Mouse (Mus musculus) lung, embryonic 16.5 days (tissue): Measurements from ENCODE around the gene Exosc10. TPM values are rescaled to one million over a fixed set of nuclear protein-coding genes. Genes with fewer than 3 reads are reported as not detected.
A peak's percentile ranks its signal among the peaks of the same experiment; 100 is the strongest.

Experiments used
- ATAC-seq: fragments of 200-750 bp; cut with Nextera tagmentation; 2 replicates; pipeline ENCODE4 v1.8.0; 2017; ENCODE audit warnings: low read depth, mild to moderate bottlenecking, moderate library complexity
- H3K27ac ChIP-seq: fragments of 300-500 bp; sonication (generic); 2 replicates; pipeline ENCODE4 v1.5.1; 2014; ENCODE audit warnings: mild to moderate bottlenecking, control low read depth, low read length
- H3K27me3 ChIP-seq: fragments of 300-500 bp; sonication (generic); 2 replicates; pipeline ENCODE4 v1.6.1; 2014; ENCODE audit warnings: low read depth, low read length, mixed read lengths; ENCODE audit not compliant: control insufficient read depth, insufficient read depth
- H3K36me3 ChIP-seq: fragments of 300-500 bp; sonication (generic); 2 replicates; pipeline ENCODE4 v1.6.1; 2014; ENCODE audit warnings: low read length; ENCODE audit not compliant: control insufficient read depth, insufficient read depth
- H3K4me1 ChIP-seq: fragments of 300-500 bp; sonication (generic); replicated peaks from 2 replicates; pipeline ENCODE4 v1.6.1; 2014; ENCODE audit warnings: low read length, mixed read lengths; ENCODE audit not compliant: control insufficient read depth, insufficient read depth
- H3K4me2 ChIP-seq: fragments of 300-500 bp; sonication (generic); 2 replicates; pipeline ENCODE4 v1.6.1; 2014; ENCODE audit warnings: low read depth, low read length, control low read depth
- H3K4me3 ChIP-seq: fragments of 300-500 bp; sonication (generic); 2 replicates; pipeline ENCODE4 v1.5.1; 2014; ENCODE audit warnings: mild to moderate bottlenecking, low read length, control low read depth
- H3K9ac ChIP-seq: fragments of 300-500 bp; sonication (generic); 2 replicates; pipeline ENCODE4 v1.6.1; 2014; ENCODE audit warnings: low read length, control low read depth
- H3K9me3 ChIP-seq: fragments of 300-500 bp; sonication (generic); 2 replicates; pipeline ENCODE4 v1.6.1; 2016; ENCODE audit warnings: low read length; ENCODE audit not compliant: control insufficient read depth
- WGBS: fragments of 180-500 bp; shearing (Covaris S2); extraction: QIAGEN DNeasy Blood & Tissue Kit; methylation state at CpG from one replicate; pipeline ENCODE4 v1.1.7; 2014; 5-methylcytosine and 5-hydroxymethylcytosine counted together
- polyA plus RNA-seq: library from polyadenylated mRNA; unstranded; fragments of >200 nt; fragmentation: Nextera tagmentation; extraction: Ambion mirVana; gene quantifications from 2 replicates; pipeline ENCODE4 v1.2.1, GENCODE M21; 2015

Gene Exosc10
- polyA plus RNA-seq, 1 experiment from 2014 or later: 90.8 TPM

DNA sequence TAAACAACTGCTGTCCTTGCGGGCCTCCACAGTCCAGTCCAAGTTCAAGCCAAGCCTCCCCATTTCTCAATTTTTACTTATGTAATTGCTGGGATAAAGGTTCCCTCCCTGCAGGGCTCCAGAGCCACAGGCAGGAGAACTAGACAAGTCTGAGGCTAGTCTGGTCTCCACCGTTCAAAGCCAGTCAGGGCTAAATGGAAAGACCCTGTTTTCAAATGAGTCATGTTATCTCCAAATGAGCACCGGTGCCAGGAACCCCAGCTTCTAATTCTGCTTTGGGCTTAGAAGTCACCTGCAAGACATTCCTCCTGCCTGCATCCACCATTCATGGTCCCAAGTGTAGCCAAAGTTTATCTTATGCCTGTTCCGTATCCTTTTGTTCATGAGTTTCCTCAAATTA, 43.6 kb downstream of the Exosc10 start:
- WGBS: 70% methylated on average over 4 of the region's 4 CpGs

DNA sequence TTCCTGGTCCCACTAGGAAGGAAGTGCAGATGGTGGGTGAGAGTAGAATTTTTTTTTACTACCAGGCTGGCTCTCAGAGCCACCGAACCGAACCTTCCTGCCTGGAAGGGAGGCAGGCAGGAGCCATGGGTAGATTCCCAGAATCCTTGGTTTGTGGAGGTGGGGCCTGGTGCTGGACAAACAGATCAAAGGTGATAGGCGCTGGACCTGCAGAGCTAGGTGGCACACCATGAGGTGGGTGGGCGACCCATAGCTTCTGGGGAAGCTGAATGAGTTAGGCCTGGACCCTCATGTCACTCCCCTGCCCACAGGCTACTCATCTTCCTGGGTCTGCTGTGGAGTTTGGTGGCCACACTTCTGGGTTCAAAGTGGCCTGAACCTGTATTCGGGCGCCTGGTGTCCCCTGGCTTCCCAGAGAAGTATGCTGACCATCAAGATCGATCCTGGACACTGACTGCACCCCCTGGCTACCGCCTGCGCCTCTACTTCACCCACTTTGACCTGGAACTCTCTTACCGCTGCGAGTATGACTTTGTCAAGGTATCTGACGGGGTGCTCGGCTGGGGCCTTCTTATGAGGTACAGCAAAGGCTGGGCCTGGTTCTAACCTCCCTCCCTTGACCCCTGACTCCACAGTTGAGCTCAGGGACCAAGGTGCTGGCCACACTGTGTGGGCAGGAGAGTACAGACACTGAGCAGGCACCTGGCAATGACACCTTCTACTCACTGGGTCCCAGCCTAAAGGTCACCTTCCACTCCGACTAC, 44.3 kb downstream of the Exosc10 start, which contains the start of gene Masp2:
Masp2 (plus strand) TSS at position 198 of the 764 bp plus-strand sequence.
- Histone ChIP-seq H3K27me3 (no peaks in the 10 kb centered on the region), H3K4me1 (no peaks in the 10 kb centered on the region), H3K36me3 (peaks cover 6% of the 10 kb centered on the region; the same call in 1 of the 2 replicates), H3K9me3 (peaks cover 4% of the 10 kb centered on the region), H3K9ac (no peak within 1 kb of the TSS), H3K4me3 (no peak within 1 kb of the TSS), H3K27ac (no peak within 1 kb of the TSS), H3K4me2 (no peak within 1 kb of the TSS)
- no peak for ATAC-seq
- 84% methylated on average over 14 of the region's 14 CpGs for WGBS

More for the DNA sequence above, 43.6 kb downstream of the Exosc10 start:
- H3K4me3 ChIP-seq: no peak overlapping the region
- no peak for ATAC-seq
- H3K27me3 ChIP-seq: no peaks in the 10 kb centered on the region
- no peak overlapping the region for H3K9ac ChIP-seq
- H3K9me3 ChIP-seq: peaks cover 4% of the 10 kb centered on the region
- no peaks in the 10 kb centered on the region for H3K4me1 ChIP-seq
- H3K36me3 ChIP-seq: peaks cover 9% of the 10 kb centered on the region; the same call in 1 of the 2 replicates
- H3K27ac ChIP-seq: no peak overlapping the region
- no peak overlapping the region for H3K4me2 ChIP-seq

DNA sequence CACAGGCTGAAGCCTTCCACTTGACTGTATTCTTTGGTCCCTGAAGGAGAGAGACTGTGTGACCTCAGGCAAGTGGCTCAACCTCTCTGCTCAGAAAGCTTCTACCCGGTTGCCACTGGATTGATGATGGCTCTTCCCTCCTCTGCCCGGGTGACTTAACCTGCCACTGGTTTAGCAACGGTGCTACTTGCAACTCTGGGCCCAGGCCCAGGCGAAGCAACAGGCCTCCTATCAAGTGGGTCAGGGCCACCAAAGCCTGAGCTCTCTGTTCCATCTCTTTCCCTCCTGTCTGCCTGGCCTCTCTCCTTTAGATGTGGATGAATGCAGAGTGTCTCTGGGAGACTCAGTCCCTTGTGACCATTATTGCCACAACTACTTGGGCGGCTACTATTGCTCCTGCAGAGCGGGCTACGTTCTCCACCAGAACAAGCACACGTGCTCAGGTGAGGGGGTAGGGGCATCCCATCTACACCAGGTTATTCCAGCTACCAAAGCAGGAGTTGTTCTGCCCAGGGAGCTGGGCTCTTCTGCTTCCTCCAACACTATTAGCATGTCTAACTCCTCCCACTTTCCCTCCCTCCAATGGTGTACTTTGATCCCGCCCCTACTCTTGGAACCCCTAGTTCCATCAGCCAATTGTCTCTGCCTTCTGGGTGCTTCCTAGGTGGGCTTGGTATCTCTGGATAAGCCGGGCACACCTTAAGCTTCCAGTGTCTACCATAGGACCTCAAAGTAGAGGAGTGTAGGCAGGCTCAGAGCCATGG, 45.3 kb downstream of the Exosc10 start:
- ATAC-seq: no peak
- 64% methylated on average over 10 of the region's 10 CpGs for WGBS
- Histone ChIP-seq H3K4me2 (no peak overlapping the region), H3K9ac (no peak overlapping the region), H3K27me3 (no peaks in the 10 kb centered on the region), H3K9me3 (peaks cover 4% of the 10 kb centered on the region), H3K4me3 (no peak overlapping the region), H3K36me3 (peaks cover 5% of the 10 kb centered on the region; the same call in 1 of the 2 replicates), H3K27ac (no peak overlapping the region), H3K4me1 (0 out of 2 replicates have a peak, but pooled peaks cover under 1% of the 10 kb centered on the region)

DNA sequence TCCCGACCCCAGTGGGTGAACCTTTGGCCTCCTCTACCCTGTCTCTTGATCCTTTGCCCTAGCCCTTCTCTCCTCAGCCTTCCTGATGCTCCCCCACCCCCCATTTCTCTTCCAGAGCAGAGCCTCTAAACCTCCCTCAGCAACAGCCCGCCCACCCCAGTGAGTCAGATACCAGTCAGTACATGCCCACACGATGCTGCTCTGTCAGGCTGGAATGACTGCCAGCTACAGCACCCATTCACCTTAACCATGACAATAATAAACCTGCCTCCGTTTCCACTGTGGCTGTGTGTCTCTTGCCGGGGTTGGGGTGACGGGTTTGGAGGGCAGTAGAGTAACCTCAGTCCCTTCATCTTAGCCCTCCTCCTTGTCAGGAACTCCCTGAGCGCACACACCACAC, 45.9 kb downstream of the Exosc10 start:
- 66% methylated on average over 7 of the region's 7 CpGs for WGBS
- ATAC-seq: no peak

DNA sequence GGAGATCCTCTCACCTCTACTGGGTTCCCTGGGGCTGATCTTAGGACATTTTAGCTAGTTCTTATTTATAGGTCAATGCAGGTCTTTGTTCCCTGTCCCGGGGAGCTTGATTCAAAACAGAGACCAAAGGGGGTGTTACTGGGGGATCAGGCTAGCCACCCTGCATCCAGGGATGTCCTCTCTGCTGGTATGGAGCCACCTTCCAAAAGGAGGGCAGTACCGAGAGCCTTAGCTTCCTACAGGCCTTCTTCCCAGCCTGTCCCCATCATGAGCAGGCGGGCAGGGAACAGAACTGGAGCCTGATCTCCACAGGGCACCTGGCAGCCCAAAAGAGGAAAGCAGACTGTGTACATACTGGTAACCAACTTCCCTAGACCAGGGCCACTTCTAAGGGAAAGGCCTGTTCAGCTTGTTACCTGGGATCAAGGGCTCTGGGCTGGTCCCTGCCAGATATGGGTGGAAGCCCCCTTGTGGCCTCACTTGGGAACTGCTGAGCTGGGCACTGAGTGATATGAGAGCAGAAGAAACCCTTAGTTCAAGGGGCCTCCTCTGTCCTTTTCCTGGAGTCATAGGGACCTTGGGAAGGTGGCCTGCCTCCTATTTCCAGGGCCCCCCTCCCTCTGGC, 46.4 kb downstream of the Exosc10 start:
- H3K4me3 ChIP-seq: no peak overlapping the region
- H3K4me1 ChIP-seq: 0 out of 2 replicates have a peak, but pooled peaks cover 3% of the 10 kb centered on the region
- WGBS: 93% methylated on average over 3 of the region's 3 CpGs
- no peaks in the 10 kb centered on the region for H3K27me3 ChIP-seq
- H3K27ac ChIP-seq: no peak overlapping the region
- no peaks in the 10 kb centered on the region for H3K36me3 ChIP-seq
- ATAC-seq: peak; percentile 57; the same call in 1 of the 2 replicates
- H3K9ac ChIP-seq: no peak overlapping the region
- H3K9me3 ChIP-seq: no peaks in the 10 kb centered on the region
- H3K4me2 ChIP-seq: no peak overlapping the region

More for the DNA sequence above, 45.9 kb downstream of the Exosc10 start:
- Histone ChIP-seq H3K4me2 (no peak overlapping the region), H3K9ac (no peak overlapping the region), H3K27ac (no peak overlapping the region), H3K4me1 (0 out of 2 replicates have a peak, but pooled peaks cover 3% of the 10 kb centered on the region), H3K4me3 (no peak overlapping the region), H3K27me3 (no peaks in the 10 kb centered on the region), H3K36me3 (no peaks in the 10 kb centered on the region; the same call in 1 of the 2 replicates), H3K9me3 (no peaks in the 10 kb centered on the region; the same call in none of the 2 replicates)

DNA sequence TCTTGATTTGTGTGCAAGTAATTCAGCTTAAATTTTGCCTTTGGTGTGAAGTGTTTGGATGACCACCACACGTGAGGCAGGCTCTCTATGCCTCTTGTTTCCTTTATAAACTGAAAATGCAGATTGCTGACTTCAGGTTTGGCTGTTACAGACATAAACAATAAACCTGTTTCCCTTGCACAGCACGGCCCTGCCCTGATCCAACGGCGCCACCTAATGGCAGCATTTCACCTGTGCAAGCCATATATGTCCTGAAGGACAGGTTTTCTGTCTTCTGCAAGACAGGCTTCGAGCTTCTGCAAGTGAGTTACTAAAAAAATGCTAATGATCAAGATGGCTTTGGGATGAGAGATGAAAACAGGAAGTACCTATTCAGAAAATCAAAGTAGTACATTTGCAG, 49.5 kb downstream of the Exosc10 start:
- H3K4me2 ChIP-seq: no peak overlapping the region
- 0 out of 2 replicates have a peak, but pooled peaks have one; percentile 35 for ATAC-seq
- no peak overlapping the region for H3K9ac ChIP-seq
- no peak overlapping the region for H3K4me3 ChIP-seq
- H3K4me1 ChIP-seq: 0 out of 2 replicates have a peak, but pooled peaks cover 3% of the 10 kb centered on the region
- H3K27ac ChIP-seq: no peak overlapping the region
- H3K27me3 ChIP-seq: no peaks in the 10 kb centered on the region
- no peaks in the 10 kb centered on the region for H3K9me3 ChIP-seq
- WGBS: 21% methylated on average over 5 of the region's 5 CpGs
- peaks cover 3% of the 10 kb centered on the region; the same call in 1 of the 2 replicates for H3K36me3 ChIP-seq

DNA sequence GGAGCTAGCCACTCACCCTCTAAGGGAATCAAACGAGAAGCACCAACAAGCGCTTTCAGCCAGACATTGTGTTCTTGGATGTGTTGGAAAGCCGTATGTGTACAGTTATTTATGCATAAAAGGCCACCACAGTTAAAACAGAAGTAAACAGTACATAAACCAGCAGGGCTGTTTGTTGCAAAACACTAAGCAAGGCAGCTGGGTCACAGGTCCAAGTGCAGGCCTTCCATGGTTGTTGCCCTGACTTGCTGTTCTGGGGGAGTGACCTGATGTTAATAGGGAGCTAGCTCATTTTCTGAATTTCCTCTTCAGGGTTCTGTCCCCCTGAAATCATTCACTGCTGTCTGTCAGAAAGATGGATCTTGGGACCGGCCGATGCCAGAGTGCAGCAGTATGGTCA, 51.6 kb downstream of the Exosc10 start:
- Histone ChIP-seq H3K4me2 (no peak overlapping the region), H3K9ac (no peak overlapping the region), H3K27ac (no peak overlapping the region), H3K4me1 (0 out of 2 replicates have a peak, but pooled peaks cover 3% of the 10 kb centered on the region), H3K27me3 (no peaks in the 10 kb centered on the region), H3K36me3 (peaks cover 12% of the 10 kb centered on the region), H3K4me3 (no peak overlapping the region), H3K9me3 (no peaks in the 10 kb centered on the region)
- 69% methylated on average over 5 of the region's 5 CpGs for whole genome bisulfite sequencing
- no peak for ATAC-seq

DNA sequence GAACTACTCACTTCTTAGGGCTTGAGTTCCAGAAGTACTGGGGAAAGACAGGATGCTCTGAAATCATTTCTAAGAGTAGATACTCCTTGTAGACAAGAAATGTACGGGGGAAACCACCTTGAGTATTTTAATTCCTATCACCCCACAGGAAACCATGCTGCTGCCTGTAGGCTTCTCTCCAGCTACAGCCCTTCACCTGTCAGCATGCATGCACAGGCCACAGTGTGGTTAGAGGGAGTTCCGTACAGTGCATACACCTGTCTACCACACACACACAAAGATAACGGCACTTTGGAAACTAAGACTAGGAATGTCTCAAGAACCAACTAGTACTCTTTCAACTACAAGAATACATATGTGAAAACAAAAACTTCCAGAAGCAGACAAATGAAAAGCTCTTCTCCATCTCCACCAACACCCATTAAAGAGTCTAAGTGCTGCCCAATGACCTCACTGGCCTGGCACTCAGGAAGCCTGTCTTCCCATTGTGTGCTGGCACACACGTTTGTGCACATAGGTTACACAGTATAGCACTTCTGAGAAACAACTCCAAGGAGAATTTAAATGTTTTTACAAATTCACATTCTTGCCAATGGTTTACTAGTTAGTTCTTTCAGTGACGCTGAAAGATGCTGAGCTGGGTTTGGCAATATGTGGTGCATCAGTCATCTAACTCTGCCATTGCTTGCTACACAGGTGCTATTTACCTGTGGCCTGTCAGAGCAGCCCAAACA, 52.6 kb downstream of the Exosc10 start:
- Histone ChIP-seq H3K27me3 (no peaks in the 10 kb centered on the region), H3K9me3 (no peaks in the 10 kb centered on the region), H3K4me2 (no peak overlapping the region), H3K4me3 (no peak overlapping the region), H3K9ac (no peak overlapping the region), H3K27ac (no peak overlapping the region), H3K4me1 (0 out of 2 replicates have a peak, but pooled peaks cover 3% of the 10 kb centered on the region), H3K36me3 (peaks cover 19% of the 10 kb centered on the region)
- WGBS: 53% methylated on average over 5 of the region's 5 CpGs
- ATAC-seq: no peak
